Mouse (Mus musculus) left cerebral cortex, adult 2 months (tissue): ENCODE results near the gene Gas6. TPM values are rescaled to one million over a fixed set of nuclear protein-coding genes. Genes with fewer than 3 reads are reported as not detected.
A peak's percentile ranks its signal among the peaks of the same experiment; 100 is the strongest.

Source experiments
- DNase-seq, 2 experiments: peaks; one replicate each; pipeline ENCODE4 v3.0.0; 2021 to 2022; ENCODE audit warnings: low spot score in 2 of 2, mixed read lengths in 1 of 2; ENCODE audit errors: extremely low spot score in 1 of 2
- H3K27ac ChIP-seq: fragments of 200-600 bp; 2 replicates; pipeline ENCODE4 v1.8.1; 2022
- H3K4me3 ChIP-seq: fragments of 200-600 bp; 2 replicates; pipeline ENCODE4 v1.8.1; 2022
- CTCF ChIP-seq: fragments of 200-600 bp; IDR thresholded peaks from 2 replicates; pipeline ENCODE4 v1.8.1; 2022; ENCODE audit warnings: antibody characterized with exemption, mild to moderate bottlenecking, moderate library complexity
- intact Hi-C: fragments of 180-260 bp; cut with DNase I; formaldehyde crosslinking; loops from one replicate; pipeline ENCODE4 v1.15.1; 2025
- total RNA-seq, 2 experiments: library from RNA; stranded (reverse); gene quantifications; 2 replicates each; pipeline ENCODE4 v1.2.3; 2021

Gene Gas6
- total RNA-seq, 2 experiments from 2014 or later, result 96.8 to 98.7 TPM

DNA sequence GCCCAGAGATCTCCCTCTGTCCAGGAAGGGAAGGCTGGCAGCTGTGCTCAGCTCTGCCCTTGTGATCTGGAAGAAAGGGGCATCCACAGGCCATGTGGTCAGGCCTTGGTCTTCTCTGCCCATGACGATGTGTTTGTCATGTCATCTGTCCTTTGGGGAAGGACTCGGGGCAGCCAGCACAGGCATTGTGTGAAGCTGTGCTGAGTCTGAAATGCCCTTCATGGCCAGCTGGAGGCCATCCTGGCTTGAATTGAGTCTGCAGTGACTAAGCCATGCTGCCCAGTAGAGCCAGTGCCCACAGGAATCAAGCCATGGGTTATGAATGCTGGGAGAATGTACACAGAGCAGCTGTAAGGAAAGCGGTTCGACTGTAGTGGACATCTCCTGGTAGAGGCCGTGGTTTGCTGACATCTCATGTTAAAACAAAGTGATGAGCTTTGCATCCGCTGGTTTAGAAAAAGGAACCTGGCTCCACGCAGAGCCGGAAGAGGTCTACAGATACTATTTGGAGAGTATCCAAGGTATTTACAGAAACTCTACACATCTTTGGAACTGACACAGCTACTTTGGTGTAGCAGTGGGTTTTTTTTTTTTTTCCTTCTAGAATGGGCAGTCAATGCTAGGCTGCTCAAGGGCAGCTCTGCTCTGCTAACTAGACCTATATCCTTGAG lies 9.8 kb upstream of the Gas6 start:
- no peak for DNase-seq
- Histone ChIP-seq H3K27ac (no peak overlapping the region), H3K4me3 (no peak overlapping the region)
- intact Hi-C loops, result no loop called here
- TF ChIP-seq CTCF, result no peak

DNA sequence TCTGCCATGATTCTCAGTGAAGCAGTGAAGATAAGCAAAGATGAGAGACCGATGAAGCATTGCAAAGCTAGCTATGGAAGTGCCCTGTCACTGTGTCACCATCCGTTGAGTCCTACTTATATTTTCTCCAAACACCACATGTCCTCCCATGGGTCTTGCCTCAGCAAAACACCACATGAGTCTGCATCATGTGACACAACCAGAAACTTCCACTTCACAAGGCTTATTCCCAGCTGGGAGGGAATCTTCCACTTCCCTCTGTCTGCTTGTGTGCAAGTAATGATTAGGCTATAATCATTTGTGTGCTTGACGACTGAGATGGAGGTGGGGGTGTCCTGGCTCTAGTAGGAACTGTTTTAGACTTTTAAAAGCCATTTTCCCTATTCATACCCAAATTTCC lies 6.9 kb upstream of the Gas6 start:
- DNase-seq, result no peak
- no peak for TF ChIP-seq CTCF
- Histone ChIP-seq H3K27ac (no peak overlapping the region), H3K4me3 (no peak overlapping the region)
- intact Hi-C loops, result no loop called here

DNA sequence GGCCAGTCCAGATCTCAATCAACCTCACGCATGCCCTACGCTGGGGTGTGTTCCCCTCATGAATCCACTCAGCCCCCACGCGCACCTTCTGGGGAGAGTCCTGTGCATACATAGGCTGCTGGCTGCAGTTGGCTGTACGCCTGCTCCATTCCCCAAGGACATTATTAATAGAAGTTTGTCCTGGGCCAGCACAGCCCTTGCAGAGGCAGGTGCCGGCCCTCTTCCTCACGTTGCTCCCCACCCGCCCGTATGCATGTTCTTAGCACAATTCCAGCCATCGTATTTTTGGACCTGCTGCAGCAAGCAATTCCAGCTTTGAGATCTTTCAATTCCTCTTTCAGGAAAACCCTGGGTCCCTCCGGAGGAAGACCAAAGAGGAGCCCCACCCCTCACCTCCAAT lies 1.3 kb downstream of the Gas6 start:
- intact Hi-C loops, result loop anchor here (2.0 kb wide), 1 partner anchor 50 kb away; no protein-coding TSS in a partner anchor
- H3K27ac ChIP-seq, result peak overlapping the region; percentile 92; the same call in 1 of the 2 replicates
- H3K4me3 ChIP-seq, result peak overlapping the region; percentile 82
- TF ChIP-seq CTCF, result no peak
- DNase-seq, result no peak

DNA sequence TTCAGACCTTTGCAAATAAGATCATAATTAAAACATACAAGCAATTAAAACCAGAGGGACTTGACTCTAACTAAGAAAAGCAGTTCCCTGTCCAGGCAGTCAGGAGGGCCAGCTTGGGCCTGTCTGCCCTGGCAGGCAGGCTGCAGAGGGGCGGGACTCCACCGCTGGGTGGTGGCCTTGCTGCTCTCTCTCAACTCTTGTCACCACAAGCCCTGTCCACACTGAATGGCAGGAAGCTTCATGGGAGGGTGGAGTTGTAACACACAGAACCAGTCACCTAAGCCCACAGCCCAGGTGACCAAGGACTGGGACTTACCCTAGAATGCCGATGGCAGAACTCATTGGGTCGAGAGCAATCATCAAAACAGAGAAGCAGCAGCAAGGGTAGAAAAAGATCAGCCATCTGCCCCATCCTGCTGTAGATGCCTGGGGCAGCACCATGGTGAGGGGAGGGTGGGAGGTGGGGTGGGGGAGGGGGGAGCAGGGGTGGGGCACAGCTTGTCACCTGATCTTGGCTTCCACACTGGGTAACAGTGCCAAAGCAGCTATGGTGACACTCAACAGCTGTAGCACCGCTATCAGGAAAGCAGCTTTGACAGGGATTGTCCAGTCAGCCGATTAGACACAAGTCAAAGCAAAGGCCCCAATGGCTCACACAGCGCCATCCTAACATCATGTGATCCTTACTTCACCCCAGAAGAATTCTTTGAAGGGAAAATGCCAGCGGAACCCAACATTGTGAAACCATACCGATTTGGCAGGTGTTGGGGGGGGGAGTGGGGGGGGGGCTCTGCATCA lies 1.9 kb downstream of the Gas6 start:
- Histone ChIP-seq H3K4me3 (peak overlapping the region; percentile 23; the same call in 1 of the 2 replicates), H3K27ac (no peak overlapping the region)
- no peak for TF ChIP-seq CTCF
- intact Hi-C loops, result loop anchor here (2.0 kb wide), 1 partner anchor 50 kb away; no protein-coding TSS in a partner anchor
- no peak for DNase-seq

DNA sequence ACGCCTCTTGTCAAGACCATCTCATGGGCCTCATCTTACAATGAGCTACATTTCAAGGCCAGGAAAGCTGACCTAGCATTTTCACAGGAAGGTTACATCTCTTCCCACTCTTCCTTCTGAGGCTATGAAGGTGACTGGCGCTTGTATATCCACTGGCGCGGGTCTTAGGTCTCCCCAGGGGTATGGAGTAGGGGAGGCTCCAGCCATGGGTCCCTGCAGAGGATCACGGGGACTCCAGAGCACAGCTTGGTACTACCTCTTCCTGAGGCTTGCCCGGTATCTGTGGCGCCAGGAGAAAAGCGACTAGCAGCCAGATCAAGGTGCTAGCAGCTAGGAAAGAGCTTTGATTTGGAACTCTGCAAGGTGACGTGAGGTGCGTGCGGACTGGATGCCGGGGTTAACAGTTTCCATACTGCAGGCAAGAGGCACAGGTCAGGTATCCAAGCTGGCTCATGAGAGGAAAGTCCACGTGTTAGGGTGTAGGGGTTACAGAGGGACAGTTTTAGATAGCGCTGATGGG lies 2.7 kb downstream of the Gas6 start:
- Histone ChIP-seq H3K4me3 (no peak overlapping the region), H3K27ac (no peak overlapping the region)
- intact Hi-C loops, result loop anchor here (2.0 kb wide), 1 partner anchor 51 kb away; no protein-coding TSS in a partner anchor
- DNase-seq, result no peak
- no peak for TF ChIP-seq CTCF

DNA sequence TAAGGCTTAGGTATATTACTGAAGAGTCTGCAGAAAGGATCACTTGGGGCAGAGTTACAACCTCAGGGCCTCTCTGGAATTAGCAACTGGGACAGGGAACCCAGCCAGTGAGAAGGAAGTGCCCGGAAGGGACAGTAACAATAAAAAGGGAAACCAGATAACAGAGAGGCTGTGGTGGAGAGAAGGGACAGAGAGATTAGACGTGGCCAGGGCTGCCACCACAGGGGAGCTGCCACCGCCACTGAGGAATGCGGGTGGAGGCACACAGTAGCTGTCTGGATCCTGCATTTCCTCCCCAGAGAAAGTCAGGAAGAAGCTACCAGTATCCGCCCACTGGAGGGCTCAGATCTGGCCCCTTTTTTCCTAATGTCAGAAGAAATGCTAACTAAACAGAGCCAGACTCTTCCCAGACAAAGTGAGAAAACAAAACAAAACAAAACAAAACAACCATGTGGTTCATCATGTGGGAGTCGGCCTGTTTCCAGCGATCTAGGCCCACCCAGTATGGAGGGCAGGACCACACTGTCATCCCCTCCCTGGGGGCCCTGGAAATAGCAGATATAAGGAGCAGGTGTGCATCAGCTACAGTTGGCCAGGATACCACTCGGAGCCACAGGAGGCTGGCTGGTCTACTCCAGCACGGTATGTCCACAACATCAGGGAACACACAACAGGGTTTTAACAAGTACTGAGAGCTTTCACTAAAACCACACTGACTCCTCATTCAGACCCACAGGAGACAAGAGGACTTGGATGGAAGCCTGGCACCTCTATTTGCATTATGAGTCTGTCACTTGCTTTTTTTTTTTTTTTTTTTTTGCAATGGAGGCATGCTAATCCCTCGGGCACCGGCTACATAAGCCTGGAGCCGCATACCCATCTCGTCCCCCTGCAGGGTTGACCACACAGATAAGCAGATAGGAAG lies 4.0 kb downstream of the Gas6 start:
- no peak for DNase-seq
- TF ChIP-seq CTCF, result no peak
- Histone ChIP-seq H3K27ac (no peak overlapping the region), H3K4me3 (no peak overlapping the region)
- intact Hi-C loops, result no loop called here

DNA sequence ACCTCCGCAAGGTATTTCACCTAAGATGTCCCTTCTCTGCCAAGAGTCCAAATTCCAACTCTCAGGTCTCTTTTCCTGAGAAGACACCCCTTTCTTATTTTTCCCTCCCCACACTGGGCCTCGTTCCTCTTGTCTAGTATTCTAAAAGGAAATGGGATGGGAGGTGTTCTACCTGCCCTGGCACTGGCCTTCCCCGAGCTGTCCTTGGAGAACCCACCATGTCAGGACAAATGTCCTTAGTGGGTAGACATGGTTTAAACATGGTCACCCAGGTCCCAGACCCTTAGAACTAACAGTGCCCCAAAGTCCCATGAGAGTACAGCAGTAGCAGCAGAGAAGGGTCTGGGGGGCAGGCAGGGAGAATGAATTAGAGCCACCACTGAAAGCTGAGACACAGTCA lies 4.9 kb downstream of the Gas6 start:
- H3K27ac ChIP-seq, result no peak overlapping the region
- no peak for DNase-seq
- H3K4me3 ChIP-seq, result no peak overlapping the region
- no peak for TF ChIP-seq CTCF
- intact Hi-C loops, result no loop called here

DNA sequence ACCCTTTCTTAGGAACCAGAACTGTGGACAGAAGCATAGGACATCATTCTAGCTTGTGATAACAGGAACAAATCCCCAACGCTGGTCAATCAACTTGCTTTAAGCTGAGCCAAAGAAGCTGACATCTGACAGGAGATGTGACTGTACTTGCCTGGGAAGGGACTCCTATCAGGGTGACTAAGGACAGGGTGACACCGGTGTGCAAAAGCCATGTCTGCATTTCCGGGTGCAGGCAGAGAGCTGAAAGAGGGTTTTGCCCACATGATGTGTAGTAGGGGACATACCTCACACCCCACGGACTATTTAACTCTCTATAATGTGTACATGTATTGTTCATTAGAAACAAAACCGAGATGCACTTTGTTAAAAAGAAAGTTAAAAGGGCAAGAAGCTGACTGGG lies 11.1 kb downstream of the Gas6 start:
- DNase-seq, result no peak
- intact Hi-C loops, result no loop called here
- Histone ChIP-seq H3K4me3 (no peak overlapping the region), H3K27ac (no peak overlapping the region)
- no peak for TF ChIP-seq CTCF

DNA sequence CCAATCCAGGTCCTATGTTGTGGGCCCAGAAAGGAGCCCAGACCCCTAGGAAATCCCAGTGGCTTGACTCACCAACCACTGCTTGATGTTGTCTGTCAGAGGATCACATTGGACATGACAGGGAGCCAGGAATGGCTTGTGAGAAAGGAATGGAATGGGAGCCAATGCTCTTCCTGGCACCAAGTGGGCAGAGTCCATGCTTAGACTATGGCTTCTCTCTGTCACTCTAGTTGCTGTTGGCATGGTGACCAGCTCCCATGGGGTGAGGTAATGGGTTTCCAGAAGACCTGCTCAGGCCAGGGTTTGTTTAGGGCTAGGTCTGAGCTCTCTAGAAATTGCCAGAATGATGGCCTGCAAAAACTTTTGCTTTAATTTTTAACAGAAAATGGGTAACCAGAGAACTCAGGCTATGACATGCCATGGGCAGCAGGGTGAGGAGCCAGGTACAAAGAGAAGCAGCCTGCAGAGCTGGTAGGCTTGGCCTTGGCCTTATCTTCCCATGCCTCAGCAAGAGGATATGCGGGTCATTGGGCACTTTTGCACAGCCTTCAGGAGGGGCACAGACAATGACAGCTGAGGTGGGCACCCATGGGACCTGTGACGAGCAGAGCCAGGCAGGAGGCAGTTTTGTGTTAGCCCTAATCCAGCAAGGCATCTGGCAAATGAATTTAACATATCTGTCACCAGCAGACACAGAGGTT lies 12.0 kb downstream of the Gas6 start:
- no peak overlapping the region for H3K27ac ChIP-seq

DNA sequence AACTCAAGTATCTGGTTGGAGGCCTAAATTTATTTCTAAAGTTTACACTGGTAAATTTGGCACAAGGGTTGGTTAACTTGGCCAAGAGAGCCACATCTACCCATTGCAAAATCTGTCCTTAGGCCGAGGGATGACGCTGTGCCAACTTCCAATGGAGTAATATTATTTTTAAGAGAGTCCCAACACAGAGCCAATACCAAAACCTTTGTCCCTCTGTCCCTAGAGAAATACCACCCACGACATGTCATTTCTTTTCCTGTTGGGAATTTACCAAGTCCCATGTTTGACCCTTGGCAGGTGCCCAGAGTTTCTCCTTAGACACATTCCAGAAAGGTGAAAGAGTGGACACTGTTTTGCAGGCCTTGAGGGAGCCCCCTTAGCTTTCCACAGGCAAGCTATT lies 12.7 kb downstream of the Gas6 start:
- intact Hi-C loops, result no loop called here

More for the DNA sequence above, 12.0 kb downstream of the Gas6 start:
- intact Hi-C loops, result no loop called here
- no peak for TF ChIP-seq CTCF
- no peak for DNase-seq
- no peak overlapping the region for H3K4me3 ChIP-seq

DNA sequence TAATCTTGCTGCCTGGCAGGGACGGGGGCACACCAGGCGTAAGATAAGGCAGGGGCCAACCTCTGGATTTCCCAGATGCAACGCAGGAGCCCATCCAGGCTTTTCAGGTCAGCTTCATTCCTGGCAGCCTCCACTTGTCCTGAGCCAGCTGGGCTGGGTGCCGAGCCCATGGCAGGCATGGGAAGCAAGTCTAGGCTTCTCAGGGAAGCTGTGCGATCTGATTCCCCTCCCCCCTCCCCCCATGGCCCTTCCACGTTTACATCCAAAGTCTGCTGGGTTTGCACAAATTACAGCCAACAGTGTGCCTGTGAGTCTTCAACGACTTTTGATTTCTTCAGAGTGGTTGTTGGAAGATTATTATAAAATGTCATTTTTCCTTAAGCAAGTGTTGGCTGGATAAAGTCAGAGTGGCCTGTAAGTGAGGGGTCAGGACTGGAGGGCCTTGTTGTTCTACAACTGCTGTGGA lies 13.2 kb downstream of the Gas6 start:
- no peak for TF ChIP-seq CTCF
- DNase-seq, result no peak
- H3K4me3 ChIP-seq, result no peak overlapping the region
- intact Hi-C loops, result no loop called here
- H3K27ac ChIP-seq, result no peak overlapping the region

More for the DNA sequence above, 12.7 kb downstream of the Gas6 start:
- Histone ChIP-seq H3K4me3 (no peak overlapping the region), H3K27ac (no peak overlapping the region)
- no peak for TF ChIP-seq CTCF
- no peak for DNase-seq
